Mouse (Mus musculus) fibroblast of lung, adult 2 months (primary cell): Measurements from ENCODE around the gene Ager.

Experiments
- DNase-seq: peaks from one replicate; pipeline ENCODE4 v3.0.0-alpha.2; 2011; ENCODE audit warnings: low read depth

The Ager gene

GRCm38 (mm10) chr17:34597566-34598095, at the start of gene Ager:
Gene Ager (plus strand): TSS chr17:34597862.
- DNase-seq, result no peak

GRCm38 (mm10) chr17:34549156-34549555, 48.5 kb upstream of the Ager start:
- DNase-seq, result no peak

GRCm38 (mm10) chr17:34549843-34550242, 47.8 kb upstream of the Ager start:
- DNase-seq, result no peak

- DNase-seq, result peak; percentile 41
Observed at GRCm38 (mm10) chr17:34555483-34555882, 42.2 kb upstream of the Ager start.

GRCm38 (mm10) chr17:34556406-34556805, 41.3 kb upstream of the Ager start:
- no peak for DNase-seq

- DNase-seq, result no peak
Observed at GRCm38 (mm10) chr17:34557411-34557810, 40.3 kb upstream of the Ager start.

GRCm38 (mm10) chr17:34559116-34559515, 38.5 kb upstream of the Ager start:
- DNase-seq, result no peak

- no peak for DNase-seq
Observed at GRCm38 (mm10) chr17:34559895-34560294, 37.8 kb upstream of the Ager start.

- DNase-seq, result no peak
Observed at GRCm38 (mm10) chr17:34560438-34560837, 37.2 kb upstream of the Ager start.

- DNase-seq, result no peak
Observed at GRCm38 (mm10) chr17:34561200-34561599, 36.5 kb upstream of the Ager start.

- DNase-seq, result no peak
Observed at GRCm38 (mm10) chr17:34562595-34562994, 35.1 kb upstream of the Ager start.

- no peak for DNase-seq
Observed at GRCm38 (mm10) chr17:34563354-34563753, 34.3 kb upstream of the Ager start.

GRCm38 (mm10) chr17:34564003-34564421, 33.6 kb upstream of the Ager start, which contains the start of gene Notch4:
Gene Notch4 (plus strand): TSS chr17:34564268.
- no peak for DNase-seq

- DNase-seq, result no peak
Observed at GRCm38 (mm10) chr17:34564796-34565195, 32.9 kb upstream of the Ager start.

- no peak for DNase-seq
Observed at GRCm38 (mm10) chr17:34567311-34567710, 30.4 kb upstream of the Ager start.

GRCm38 (mm10) chr17:34568421-34568820, 29.2 kb upstream of the Ager start:
- DNase-seq, result no peak

GRCm38 (mm10) chr17:34569919-34570318, 27.7 kb upstream of the Ager start:
- no peak for DNase-seq

GRCm38 (mm10) chr17:34571875-34572274, 25.8 kb upstream of the Ager start:
- DNase-seq, result no peak

- DNase-seq, result no peak
Observed at GRCm38 (mm10) chr17:34572361-34572760, 25.3 kb upstream of the Ager start.

GRCm38 (mm10) chr17:34576577-34576976, 21.1 kb upstream of the Ager start:
- no peak for DNase-seq

- no peak for DNase-seq
Observed at GRCm38 (mm10) chr17:34578070-34578469, 19.6 kb upstream of the Ager start.

- no peak for DNase-seq
Observed at GRCm38 (mm10) chr17:34582528-34582927, 15.1 kb upstream of the Ager start.

- DNase-seq, result no peak
Observed at GRCm38 (mm10) chr17:34583397-34583796, 14.3 kb upstream of the Ager start.

GRCm38 (mm10) chr17:34583819-34584218, 13.8 kb upstream of the Ager start:
- no peak for DNase-seq

- DNase-seq, result no peak
Observed at GRCm38 (mm10) chr17:34585121-34585520, 12.5 kb upstream of the Ager start.
